Mouse (Mus musculus): ENCODE measurements around the gene Nrip1. TPM values are rescaled to one million over a fixed set of nuclear protein-coding genes. Genes with fewer than 3 reads are reported as not detected.

Gene Nrip1
- total RNA-seq, 2 experiments from 2014 or later, result 68.1 to 71.5 TPM

- no peak for ATAC-seq (replicated peaks; ENCODE audit: low FRiP score, poor library complexity, severe bottlenecking)
Observed at GRCm38 (mm10) chr16:76238784-76239183, 134.8 kb downstream of the Nrip1 start.

All from erythroblast, adult 5-6 weeks (primary cell).